Mouse (Mus musculus) c-Kit-negative CD71-positive TER-119-positive erythroid progenitor cells, embryonic 14.5 days (primary cell): ENCODE results near the gene Akap6.

ENCODE experiments used
- DNase-seq: peaks from one replicate; pipeline ENCODE4 v3.0.0-alpha.2; 2013; ENCODE audit warnings: low read depth, low spot score

The Akap6 gene

GRCm38 (mm10) chr12:53032762-53033161 is 333.6 kb downstream of the Akap6 start:
- no peak for DNase-seq

GRCm38 (mm10) chr12:53033404-53033913 is 334.3 kb downstream of the Akap6 start:
- DNase-seq: no peak

- no peak for DNase-seq
These were observed 341.5 kb downstream of the Akap6 start for GRCm38 (mm10) chr12:53040634-53041033.

- no peak for DNase-seq
These were observed 343.6 kb downstream of the Akap6 start for GRCm38 (mm10) chr12:53042739-53043138.

GRCm38 (mm10) chr12:53057606-53058005 is 358.4 kb downstream of the Akap6 start:
- no peak for DNase-seq

GRCm38 (mm10) chr12:53060903-53061302 is 361.7 kb downstream of the Akap6 start:
- no peak for DNase-seq

GRCm38 (mm10) chr12:53061466-53062124 is 362.4 kb downstream of the Akap6 start:
- no peak for DNase-seq

GRCm38 (mm10) chr12:53063003-53063402 is 363.8 kb downstream of the Akap6 start:
- DNase-seq: no peak

GRCm38 (mm10) chr12:53064241-53064760 is 365.1 kb downstream of the Akap6 start:
- no peak for DNase-seq

- no peak for DNase-seq
These were observed 366.0 kb downstream of the Akap6 start for GRCm38 (mm10) chr12:53065031-53065785.

- no peak for DNase-seq
These were observed 367.1 kb downstream of the Akap6 start for GRCm38 (mm10) chr12:53066321-53066720.

- DNase-seq: no peak
These were observed 371.7 kb downstream of the Akap6 start for GRCm38 (mm10) chr12:53070907-53071306.

- no peak for DNase-seq
These were observed 377.6 kb downstream of the Akap6 start for GRCm38 (mm10) chr12:53076595-53077400.

GRCm38 (mm10) chr12:53085789-53086188 is 386.6 kb downstream of the Akap6 start:
- no peak for DNase-seq

GRCm38 (mm10) chr12:53112276-53112675 is 413.1 kb downstream of the Akap6 start:
- DNase-seq: no peak

GRCm38 (mm10) chr12:53119352-53119751 is 420.2 kb downstream of the Akap6 start:
- no peak for DNase-seq

GRCm38 (mm10) chr12:53124131-53124530 is 424.9 kb downstream of the Akap6 start:
- no peak for DNase-seq

- DNase-seq: no peak
These were observed 425.5 kb downstream of the Akap6 start for GRCm38 (mm10) chr12:53124696-53125095.

- no peak for DNase-seq
These were observed 426.1 kb downstream of the Akap6 start for GRCm38 (mm10) chr12:53125286-53125685.

- DNase-seq: no peak
These were observed 435.0 kb downstream of the Akap6 start for GRCm38 (mm10) chr12:53134196-53134595.

- DNase-seq: no peak
These were observed 438.1 kb downstream of the Akap6 start for GRCm38 (mm10) chr12:53137331-53137730.
